Mouse (Mus musculus): ENCODE results near the gene Pik3r2.

DNA sequence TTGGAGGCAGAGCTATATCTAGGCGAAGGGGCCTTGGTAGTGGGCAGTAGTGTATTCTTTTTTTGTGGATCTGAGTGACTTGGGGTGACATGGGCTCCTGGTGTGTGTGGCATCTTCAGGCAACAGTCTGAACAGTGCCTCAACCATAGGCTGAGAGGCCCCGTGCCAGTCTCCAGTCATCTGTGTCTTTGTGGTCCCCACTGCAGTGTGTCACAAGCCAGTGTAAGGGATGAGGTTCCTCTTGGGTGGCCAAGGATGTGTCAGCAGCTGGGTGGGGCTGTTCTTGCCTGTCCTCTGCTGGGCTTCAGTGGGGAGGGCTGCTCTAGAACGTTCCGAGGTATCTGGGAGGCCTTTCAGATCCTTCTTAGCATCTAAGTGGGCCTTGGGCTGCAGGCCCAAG is 45.6 kb downstream of the Pik3r2 start:
- TF ChIP-seq USF1 (IDR thresholded peaks at IDR 0.05; ENCODE audit: low read depth) (no peak), CTCF (IDR thresholded peaks at IDR 0.05; ENCODE audit: control insufficient read depth, insufficient read depth, insufficient read length) (no peak), FOSL1 (IDR thresholded peaks at IDR 0.05; ENCODE audit: insufficient read depth, low read length, poor library complexity, severe bottlenecking) (no peak), MYOG (IDR thresholded peaks at IDR 0.05; ENCODE audit: control insufficient read depth, extremely low read depth, insufficient read length) (no peak), MYOD1 (IDR thresholded peaks at IDR 0.05; ENCODE audit: control insufficient read depth, insufficient read length, low read depth) (no peak), CEBPB (IDR thresholded peaks at IDR 0.05; ENCODE audit: low read depth) (no peak), MAX (IDR thresholded peaks at IDR 0.05) (no peak)
